26 mouse cellular contexts compared by ENCODE assay signal in the genomic region with DNA sequence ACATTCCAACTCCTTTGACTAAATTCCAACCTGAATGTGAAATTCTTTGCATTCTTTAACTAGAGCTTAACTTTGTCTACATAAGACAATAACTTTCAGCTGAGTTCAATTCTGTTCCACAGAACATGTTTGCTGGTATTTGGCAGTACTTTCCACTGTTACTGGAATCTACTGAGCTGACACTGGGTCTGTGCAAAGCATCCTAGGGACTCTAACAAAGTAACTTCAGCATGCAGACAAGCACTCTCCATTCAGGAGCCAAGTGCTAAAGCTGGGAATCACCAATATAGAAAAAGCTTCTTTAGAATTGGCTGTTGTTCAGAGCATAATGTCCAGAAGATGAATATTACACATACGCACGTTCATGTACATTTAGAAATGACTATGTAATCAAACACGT.
"Had no signal": no experiment of that assay in that cellular context is flagged by ENCODE, and none has a peak within 500 bp of the region (broad histone marks: within the 10 kb centered on the region; RNA-seq: fewer than 3 reads in every experiment).

No protein-coding gene starts in this region.

- H3K9me3 ChIP-seq: heart, embryonic 15.5 days; hindbrain, embryonic 13.5 days; hindbrain, embryonic 15.5 days; kidney, embryonic 15.5 days; limb, embryonic 13.5 days; limb, embryonic 15.5 days; liver, embryonic 12.5 days had no signal

- ATAC-seq: hindbrain, postnatal 0 days; intestine, embryonic 16.5 days; liver, embryonic 12.5 days had no signal

- H3K4me1 ChIP-seq: heart, embryonic 13.5 days; heart, embryonic 15.5 days; hindbrain, embryonic 13.5 days; hindbrain, embryonic 15.5 days; kidney, embryonic 15.5 days; limb, embryonic 13.5 days; limb, embryonic 15.5 days; liver, embryonic 12.5 days had no signal

- H3K36me3 ChIP-seq: heart, embryonic 13.5 days; heart, embryonic 15.5 days; hindbrain, embryonic 13.5 days; hindbrain, embryonic 15.5 days; kidney, embryonic 15.5 days; limb, embryonic 13.5 days; limb, embryonic 15.5 days; liver, embryonic 12.5 days had no signal

- H3K27ac ChIP-seq: heart, adult 2 months; heart, embryonic 13.5 days; heart, embryonic 15.5 days; hindbrain, embryonic 13.5 days; hindbrain, embryonic 15.5 days; hindbrain, postnatal 0 days; kidney, embryonic 15.5 days; kidney, postnatal 0 days; limb, embryonic 13.5 days; limb, embryonic 15.5 days; liver, embryonic 12.5 days had no signal

- H3K9ac ChIP-seq: heart, embryonic 13.5 days; heart, embryonic 15.5 days; hindbrain, embryonic 13.5 days; hindbrain, embryonic 15.5 days; kidney, embryonic 15.5 days; limb, embryonic 13.5 days; limb, embryonic 15.5 days; liver, embryonic 12.5 days had no signal

- H3K4me3 ChIP-seq: heart, adult 2 months; heart, embryonic 13.5 days; heart, embryonic 15.5 days; hindbrain, embryonic 13.5 days; hindbrain, embryonic 15.5 days; kidney, embryonic 15.5 days; limb, embryonic 13.5 days; limb, embryonic 15.5 days; liver, embryonic 12.5 days had no signal

- DNase-seq: gastrocnemius, postnatal 14 days; gastrocnemius, postnatal 36 days; heart, adult 11 months; heart, adult 2 months; heart, postnatal 14 days; heart, postnatal 36 days; kidney, adult 11 months; kidney, adult 2 months; kidney, adult 9 months; kidney, postnatal 14 days; kidney, postnatal 36 days; layer of hippocampus, adult 9-11 months; layer of hippocampus, postnatal 36 days; left cerebral cortex, postnatal 4 days had no signal

- H3K27me3 ChIP-seq: heart, embryonic 13.5 days; heart, embryonic 15.5 days; hindbrain, embryonic 13.5 days; hindbrain, embryonic 15.5 days; kidney, embryonic 15.5 days; limb, embryonic 13.5 days; limb, embryonic 15.5 days; liver, embryonic 12.5 days had no signal

- H3K4me2 ChIP-seq: heart, embryonic 11.5 days; heart, embryonic 13.5 days; heart, embryonic 15.5 days; hindbrain, embryonic 13.5 days; hindbrain, embryonic 15.5 days; kidney, embryonic 15.5 days; limb, embryonic 13.5 days; limb, embryonic 15.5 days; liver, embryonic 12.5 days had no signal
